Mouse (Mus musculus): ENCODE measurements at regions not wholly inside any gene's neighbourhood (a gene's known extent, or its start where the extent isn't known, plus 50 kb on each side); places are given as distances from the start of the nearest gene placed in this dataset.

- no peak overlapping the region for H3K27ac ChIP-seq (ENCODE audit: low read depth, low read length)
- H3K36me3 ChIP-seq (ENCODE audit: control insufficient read depth, insufficient read depth, low read length): no peaks in the 10 kb centered on the region
- H3K4me2 ChIP-seq (replicated peaks; ENCODE audit: low read depth, low read length): no peak overlapping the region
- no peak for DNase-seq (ENCODE audit: low spot score)
- H3K4me3 ChIP-seq (ENCODE audit: low read depth, low read length): no peak overlapping the region
- whole genome bisulfite sequencing: 74% methylated on average over 6 of the region's 6 CpGs
- no peaks in the 10 kb centered on the region for H3K4me1 ChIP-seq (replicated peaks; ENCODE audit: control insufficient read depth, insufficient read depth, low read length)
- H3K9me3 ChIP-seq (ENCODE audit: control insufficient read depth, low read length): no peaks in the 10 kb centered on the region
- no peak overlapping the region for H3K9ac ChIP-seq (ENCODE audit: low read depth, low read length)
- no peak for ATAC-seq (ENCODE audit: low FRiP score)
- no peaks in the 10 kb centered on the region for H3K27me3 ChIP-seq (ENCODE audit: control insufficient read depth, insufficient read depth, low read length)
Measured at GRCm38 (mm10) chr13:52078561-52078960, 232.1 kb downstream of the Gadd45g start.

GRCm38 (mm10) chr13:52079678-52080246, 233.3 kb downstream of the Gadd45g start:
- no peak overlapping the region for H3K4me3 ChIP-seq (ENCODE audit: low read depth, low read length)
- H3K27me3 ChIP-seq (ENCODE audit: control insufficient read depth, insufficient read depth, low read length): no peaks in the 10 kb centered on the region
- H3K36me3 ChIP-seq (ENCODE audit: control insufficient read depth, insufficient read depth, low read length): no peaks in the 10 kb centered on the region
- no peak overlapping the region for H3K9ac ChIP-seq (ENCODE audit: low read depth, low read length)
- WGBS: 73% methylated on average over 14 of the region's 14 CpGs
- ATAC-seq (ENCODE audit: low FRiP score) (no peak), DNase-seq (ENCODE audit: low spot score) (no peak)
- no peak overlapping the region for H3K4me2 ChIP-seq (replicated peaks; ENCODE audit: low read depth, low read length)
- no peaks in the 10 kb centered on the region for H3K9me3 ChIP-seq (ENCODE audit: control insufficient read depth, low read length)
- no peak overlapping the region for H3K27ac ChIP-seq (ENCODE audit: low read depth, low read length)
- no peaks in the 10 kb centered on the region for H3K4me1 ChIP-seq (replicated peaks; ENCODE audit: control insufficient read depth, insufficient read depth, low read length)

- H3K4me1 ChIP-seq (replicated peaks; ENCODE audit: control insufficient read depth, insufficient read depth, low read length): no peaks in the 10 kb centered on the region
- DNase-seq (ENCODE audit: low spot score) (no peak), ATAC-seq (ENCODE audit: low FRiP score) (no peak)
- no peak overlapping the region for H3K9ac ChIP-seq (ENCODE audit: low read depth, low read length)
- H3K4me3 ChIP-seq (ENCODE audit: low read depth, low read length): no peak overlapping the region
- H3K4me2 ChIP-seq (replicated peaks; ENCODE audit: low read depth, low read length): no peak overlapping the region
- H3K27me3 ChIP-seq (ENCODE audit: control insufficient read depth, insufficient read depth, low read length): no peaks in the 10 kb centered on the region
- H3K27ac ChIP-seq (ENCODE audit: low read depth, low read length): no peak overlapping the region
- 66% methylated on average over 9 of the region's 9 CpGs for WGBS
- H3K36me3 ChIP-seq (ENCODE audit: control insufficient read depth, insufficient read depth, low read length): no peaks in the 10 kb centered on the region
- no peaks in the 10 kb centered on the region for H3K9me3 ChIP-seq (ENCODE audit: control insufficient read depth, low read length)
Measured at GRCm38 (mm10) chr13:52083601-52084455, 237.3 kb downstream of the Gadd45g start.

GRCm38 (mm10) chr13:52085110-52085509, 238.6 kb downstream of the Gadd45g start:
- no peak overlapping the region for H3K9ac ChIP-seq (ENCODE audit: low read depth, low read length)
- no peak overlapping the region for H3K4me2 ChIP-seq (replicated peaks; ENCODE audit: low read depth, low read length)
- H3K27me3 ChIP-seq (ENCODE audit: control insufficient read depth, insufficient read depth, low read length): no peaks in the 10 kb centered on the region
- no peak overlapping the region for H3K27ac ChIP-seq (ENCODE audit: low read depth, low read length)
- no peaks in the 10 kb centered on the region for H3K9me3 ChIP-seq (ENCODE audit: control insufficient read depth, low read length)
- H3K36me3 ChIP-seq (ENCODE audit: control insufficient read depth, insufficient read depth, low read length): no peaks in the 10 kb centered on the region
- DNase-seq (ENCODE audit: low spot score): peak; percentile 34
- ATAC-seq (ENCODE audit: low FRiP score): no peak
- 49% methylated on average over 3 of the region's 3 CpGs for WGBS
- H3K4me1 ChIP-seq (replicated peaks; ENCODE audit: control insufficient read depth, insufficient read depth, low read length): no peaks in the 10 kb centered on the region
- H3K4me3 ChIP-seq (ENCODE audit: low read depth, low read length): no peak overlapping the region

GRCm38 (mm10) chr13:52088319-52088718, 241.8 kb downstream of the Gadd45g start:
- Histone ChIP-seq H3K9ac (ENCODE audit: low read depth, low read length) (no peak overlapping the region), H3K4me1 (replicated peaks; ENCODE audit: control insufficient read depth, insufficient read depth, low read length) (no peaks in the 10 kb centered on the region), H3K27ac (ENCODE audit: low read depth, low read length) (no peak overlapping the region), H3K4me2 (replicated peaks; ENCODE audit: low read depth, low read length) (no peak overlapping the region), H3K27me3 (ENCODE audit: control insufficient read depth, insufficient read depth, low read length) (no peaks in the 10 kb centered on the region), H3K4me3 (ENCODE audit: low read depth, low read length) (no peak overlapping the region), H3K36me3 (ENCODE audit: control insufficient read depth, insufficient read depth, low read length) (no peaks in the 10 kb centered on the region), H3K9me3 (ENCODE audit: control insufficient read depth, low read length) (no peaks in the 10 kb centered on the region)
- no peak for ATAC-seq (ENCODE audit: low FRiP score)
- WGBS: 51% methylated on average over 8 of the region's 8 CpGs
- DNase-seq (ENCODE audit: low spot score): no peak

GRCm38 (mm10) chr13:52090365-52090764, 243.9 kb downstream of the Gadd45g start:
- Histone ChIP-seq H3K27me3 (ENCODE audit: control insufficient read depth, insufficient read depth, low read length) (no peaks in the 10 kb centered on the region), H3K4me3 (ENCODE audit: low read depth, low read length) (no peak overlapping the region), H3K36me3 (ENCODE audit: control insufficient read depth, insufficient read depth, low read length) (no peaks in the 10 kb centered on the region), H3K4me1 (replicated peaks; ENCODE audit: control insufficient read depth, insufficient read depth, low read length) (no peaks in the 10 kb centered on the region), H3K9me3 (ENCODE audit: control insufficient read depth, low read length) (no peaks in the 10 kb centered on the region), H3K27ac (ENCODE audit: low read depth, low read length) (no peak overlapping the region), H3K9ac (ENCODE audit: low read depth, low read length) (no peak overlapping the region), H3K4me2 (replicated peaks; ENCODE audit: low read depth, low read length) (no peak overlapping the region)
- ATAC-seq (ENCODE audit: low FRiP score) (no peak), DNase-seq (ENCODE audit: low spot score) (no peak)
- 76% methylated on average over 4 of the region's 4 CpGs for WGBS

GRCm38 (mm10) chr13:52094785-52095184, 248.3 kb downstream of the Gadd45g start:
- Histone ChIP-seq H3K4me3 (ENCODE audit: low read depth, low read length) (no peak overlapping the region), H3K4me1 (replicated peaks; ENCODE audit: control insufficient read depth, insufficient read depth, low read length) (no peaks in the 10 kb centered on the region), H3K27ac (ENCODE audit: low read depth, low read length) (no peak overlapping the region), H3K4me2 (replicated peaks; ENCODE audit: low read depth, low read length) (no peak overlapping the region), H3K36me3 (ENCODE audit: control insufficient read depth, insufficient read depth, low read length) (no peaks in the 10 kb centered on the region), H3K9me3 (ENCODE audit: control insufficient read depth, low read length) (no peaks in the 10 kb centered on the region), H3K9ac (ENCODE audit: low read depth, low read length) (no peak overlapping the region), H3K27me3 (ENCODE audit: control insufficient read depth, insufficient read depth, low read length) (no peaks in the 10 kb centered on the region)
- no peak for DNase-seq (ENCODE audit: low spot score)
- ATAC-seq (ENCODE audit: low FRiP score): no peak
- WGBS: 92% methylated on average over 7 of the region's 7 CpGs

GRCm38 (mm10) chr13:52096506-52096905, 250.0 kb downstream of the Gadd45g start:
- no peak overlapping the region for H3K4me2 ChIP-seq (replicated peaks; ENCODE audit: low read depth, low read length)
- H3K27ac ChIP-seq (ENCODE audit: low read depth, low read length): no peak overlapping the region
- H3K4me1 ChIP-seq (replicated peaks; ENCODE audit: control insufficient read depth, insufficient read depth, low read length): no peaks in the 10 kb centered on the region
- H3K27me3 ChIP-seq (ENCODE audit: control insufficient read depth, insufficient read depth, low read length): no peaks in the 10 kb centered on the region
- no peak for ATAC-seq (ENCODE audit: low FRiP score)
- DNase-seq (ENCODE audit: low spot score): no peak
- no peaks in the 10 kb centered on the region for H3K36me3 ChIP-seq (ENCODE audit: control insufficient read depth, insufficient read depth, low read length)
- no peaks in the 10 kb centered on the region for H3K9me3 ChIP-seq (ENCODE audit: control insufficient read depth, low read length)
- 93% methylated on average over 7 of the region's 7 CpGs for WGBS
- H3K9ac ChIP-seq (ENCODE audit: low read depth, low read length): no peak overlapping the region
- no peak overlapping the region for H3K4me3 ChIP-seq (ENCODE audit: low read depth, low read length)

All from hindbrain, embryonic 11.5 days (tissue).